Mouse (Mus musculus) heart, embryonic 14.5 days (tissue): Measurements from ENCODE around the gene Dpagt1. TPM values are rescaled to one million over a fixed set of nuclear protein-coding genes. Genes with fewer than 3 reads are reported as not detected.
"Not testable (repeated sequence)": the region's sequence is repeated elsewhere in the genome, so short reads cannot be mapped to it uniquely, and the experiment has no call there.

ENCODE experiments used
- ATAC-seq: fragments of 200-750 bp; cut with Nextera tagmentation; 2 replicates; pipeline ENCODE4 v1.8.0; 2017; ENCODE audit warnings: low read depth, moderate TSS enrichment; ENCODE audit not compliant: insufficient number of reproducible peaks, insufficient read depth, low FRiP score
- H3K27ac ChIP-seq, 2 experiments: fragments of 200-500 bp in 1 of 2; fragments of 300-500 bp in 1 of 2; sonication (generic) in 1 of 2; replicated peaks in 1 of 2; 2 replicates each; pipeline ENCODE4 v1.5.1; 2012 to 2014; ENCODE audit warnings: low read depth in 2 of 2, low read length in 2 of 2, control low read depth in 1 of 2, mild to moderate bottlenecking in 1 of 2, mixed read lengths in 1 of 2; ENCODE audit not compliant: control insufficient read depth in 1 of 2, insufficient read depth in 1 of 2
- H3K27me3 ChIP-seq: fragments of 300-500 bp; sonication (generic); 2 replicates; pipeline ENCODE4 v1.6.1; 2014; ENCODE audit warnings: mild to moderate bottlenecking, low read length, control low read depth; ENCODE audit not compliant: control insufficient read depth, insufficient read depth
- H3K36me3 ChIP-seq: fragments of 300-500 bp; sonication (generic); 2 replicates; pipeline ENCODE4 v1.6.1; 2014; ENCODE audit warnings: mild to moderate bottlenecking, control low read depth, low read length, mixed read lengths; ENCODE audit not compliant: control insufficient read depth, insufficient read depth
- H3K4me1 ChIP-seq, 2 experiments: fragments of 200-500 bp in 1 of 2; fragments of 300-500 bp in 1 of 2; sonication (generic) in 1 of 2; 2 replicates each; pipeline ENCODE4 v1.6.1; 2012 to 2014; ENCODE audit warnings: low read length in 2 of 2, control low read depth in 1 of 2, mixed read lengths in 1 of 2; ENCODE audit not compliant: control insufficient read depth in 2 of 2, insufficient read depth in 2 of 2
- H3K4me2 ChIP-seq: fragments of 300-500 bp; sonication (generic); 2 replicates; pipeline ENCODE4 v1.6.1; 2014; ENCODE audit warnings: mild to moderate bottlenecking, low read length
- H3K4me3 ChIP-seq, 2 experiments: fragments of 200-500 bp in 1 of 2; fragments of 300-500 bp in 1 of 2; sonication (generic) in 1 of 2; 2 replicates each; pipeline ENCODE4 v1.5.1; 2012 to 2014; ENCODE audit warnings: low read length in 2 of 2, mild to moderate bottlenecking in 2 of 2, control low read depth in 1 of 2, low read depth in 1 of 2, moderate library complexity in 1 of 2; ENCODE audit not compliant: control insufficient read depth in 1 of 2, insufficient read depth in 1 of 2
- H3K9ac ChIP-seq: fragments of 300-500 bp; sonication (generic); 2 replicates; pipeline ENCODE4 v1.6.1; 2014; ENCODE audit warnings: mild to moderate bottlenecking, low read length
- H3K9me3 ChIP-seq: fragments of 300-500 bp; sonication (generic); 2 replicates; pipeline ENCODE4 v1.6.1; 2016; ENCODE audit warnings: low read length, control low read depth; ENCODE audit not compliant: control insufficient read depth
- WGBS: fragments of 180-500 bp; shearing (Covaris S2); extraction: QIAGEN DNeasy Blood & Tissue Kit; methylation state at CpG from one replicate; pipeline ENCODE4 v1.1.7; 2014; 5-methylcytosine and 5-hydroxymethylcytosine counted together
- polyA plus RNA-seq: library from polyadenylated mRNA; unstranded; fragments of >200 nt; fragmentation: Nextera tagmentation; extraction: Ambion mirVana; gene quantifications from 2 replicates; pipeline ENCODE4 v1.2.1, GENCODE M21; 2014

Dpagt1 gene
- polyA plus RNA-seq, 1 experiment from 2014 or later, result 37.8 TPM

- under 1% methylated on average over 43 of the region's 50 CpGs for WGBS
- H3K27me3 ChIP-seq, result no peaks in the 10 kb centered on the region
- peak overlapping the region; percentile 68 for H3K4me2 ChIP-seq
- peak overlapping the region; percentile 82 to 87 for H3K4me3 ChIP-seq
- H3K36me3 ChIP-seq, result peaks cover 73% of the 10 kb centered on the region
- peak overlapping the region; percentile 94 to 96 for H3K27ac ChIP-seq
- no peaks in the 10 kb centered on the region for H3K9me3 ChIP-seq
- H3K9ac ChIP-seq, result peak overlapping the region; percentile 99
- peaks cover 4 to 20% of the 10 kb centered on the region in 2 experiments; a peak in 3 of 4 replicates for H3K4me1 ChIP-seq
- no peak; the same call in 1 of the 2 replicates for ATAC-seq
Observed at GRCm38 (mm10) chr9:44335331-44336092, 9.7 kb downstream of the Dpagt1 start.

GRCm38 (mm10) chr9:44336093-44336406 is 10.2 kb downstream of the Dpagt1 start:
- Histone ChIP-seq H3K4me1 (peaks cover 4 to 20% of the 10 kb centered on the region in 2 experiments; a peak in 3 of 4 replicates), H3K27me3 (no peaks in the 10 kb centered on the region), H3K4me3 (peak overlapping the region; percentile 82 to 87), H3K9me3 (no peaks in the 10 kb centered on the region), H3K27ac (peak overlapping the region; percentile 94 to 96; a peak in 3 of 4 replicates), H3K4me2 (peak overlapping the region; percentile 68), H3K36me3 (peaks cover 71% of the 10 kb centered on the region), H3K9ac (peak overlapping the region; percentile 99)
- WGBS, result 4% methylated on average over 5 of the region's 5 CpGs
- ATAC-seq, result no peak

GRCm38 (mm10) chr9:44336513-44336912 is 10.7 kb downstream of the Dpagt1 start:
- Histone ChIP-seq H3K9ac (peak overlapping the region; percentile 99), H3K4me2 (peak overlapping the region; percentile 68), H3K36me3 (peaks cover 71% of the 10 kb centered on the region), H3K4me1 (peaks cover 4 to 20% of the 10 kb centered on the region in 2 experiments; a peak in 3 of 4 replicates), H3K4me3 (peak overlapping the region; percentile 29 to 87)
- H3K9me3 ChIP-seq, H3K27me3 ChIP-seq, ATAC-seq, H3K27ac ChIP-seq: not testable (repeated sequence)
- 29% methylated on average over 4 of the region's 4 CpGs for WGBS

GRCm38 (mm10) chr9:44336964-44337363 is 11.1 kb downstream of the Dpagt1 start:
- H3K4me1 ChIP-seq, result peaks cover 4 to 21% of the 10 kb centered on the region in 2 experiments; a peak in 3 of 4 replicates
- peak overlapping the region; percentile 68 for H3K4me2 ChIP-seq
- no peak overlapping the region; a peak in 1 of 4 replicates for H3K27ac ChIP-seq
- H3K9ac ChIP-seq, result peak overlapping the region; percentile 99
- H3K9me3 ChIP-seq, result no peaks in the 10 kb centered on the region
- no peak for ATAC-seq
- peaks cover 71% of the 10 kb centered on the region for H3K36me3 ChIP-seq
- no peaks in the 10 kb centered on the region for H3K27me3 ChIP-seq
- peak overlapping the region; percentile 29 to 87; a peak in 3 of 4 replicates for H3K4me3 ChIP-seq
- 55% methylated on average over 3 of the region's 3 CpGs for WGBS

GRCm38 (mm10) chr9:44337436-44338169 is 11.8 kb downstream of the Dpagt1 start:
- Histone ChIP-seq H3K9me3 (no peaks in the 10 kb centered on the region), H3K27ac (peak overlapping the region in 1 of 2 experiments; percentile 21; a peak in 1 of 4 replicates), H3K4me1 (peaks cover 8 to 27% of the 10 kb centered on the region in 2 experiments), H3K9ac (peak overlapping the region; percentile 99), H3K4me2 (peak overlapping the region; percentile 68), H3K4me3 (peak overlapping the region in 1 of 2 experiments; percentile 87; a peak in 2 of 4 replicates), H3K27me3 (no peaks in the 10 kb centered on the region), H3K36me3 (peaks cover 64% of the 10 kb centered on the region)
- 61% methylated on average over 9 of the region's 9 CpGs for WGBS
- no peak for ATAC-seq

GRCm38 (mm10) chr9:44338574-44338973 is 12.8 kb downstream of the Dpagt1 start:
- H3K4me2 ChIP-seq, result no peak overlapping the region
- H3K4me3 ChIP-seq, result no peak overlapping the region
- no peak overlapping the region for H3K9ac ChIP-seq
- H3K36me3 ChIP-seq, result peaks cover 55% of the 10 kb centered on the region
- 86% methylated on average over 5 of the region's 5 CpGs for WGBS
- H3K27ac ChIP-seq, result no peak overlapping the region
- no peaks in the 10 kb centered on the region for H3K27me3 ChIP-seq
- ATAC-seq, result no peak
- no peaks in the 10 kb centered on the region for H3K9me3 ChIP-seq
- peaks cover 11 to 35% of the 10 kb centered on the region in 2 experiments for H3K4me1 ChIP-seq

- H3K9me3 ChIP-seq, result no peaks in the 10 kb centered on the region
- peak overlapping the region in 1 of 2 experiments; percentile 3; a peak in 1 of 4 replicates for H3K4me3 ChIP-seq
- no peaks in the 10 kb centered on the region for H3K27me3 ChIP-seq
- H3K36me3 ChIP-seq, result peaks cover 56% of the 10 kb centered on the region
- ATAC-seq, result no peak
- peaks cover 10 to 32% of the 10 kb centered on the region in 2 experiments for H3K4me1 ChIP-seq
- WGBS, result 82% methylated on average over 5 of the region's 5 CpGs
- no peak overlapping the region for H3K4me2 ChIP-seq
- H3K27ac ChIP-seq, result no peak overlapping the region
- H3K9ac ChIP-seq, result peak overlapping the region; percentile 55
Observed at GRCm38 (mm10) chr9:44341487-44341886, 15.7 kb downstream of the Dpagt1 start.
